Mouse (Mus musculus): ENCODE data around the gene Cript. TPM values are rescaled to one million over a fixed set of nuclear protein-coding genes. Genes with fewer than 3 reads are reported as not detected.

Cript gene
- 13.5 and 24.7 TPM in 2 replicates for polyA plus RNA-seq (2012; rRNA removed; ENCODE audit: low replicate concordance)

GRCm38 (mm10) chr17:87025269-87025949 lies at the start of gene Cript, which contains the start of gene Pigf:
Cript (plus strand) TSS chr17:87025550.
Pigf (minus strand) TSS chr17:87025406.

Other genes starting within 250 kb of the Cript start
- gene Tmem247, start 108.2 kb upstream of the Cript start, polyA plus RNA-seq (2012; rRNA removed; ENCODE audit: low replicate concordance): not detected in 2 replicates
- not detected in 2 replicates for gene Atp6v1e2, start 77.7 kb upstream of the Cript start, polyA plus RNA-seq (2012; rRNA removed; ENCODE audit: low replicate concordance)
- gene Rhoq, start 62.5 kb upstream of the Cript start, polyA plus RNA-seq (2012; rRNA removed; ENCODE audit: low replicate concordance): 70.9 and 91.1 TPM in 2 replicates
- gene Pigf, start 144 bp upstream of the Cript start, polyA plus RNA-seq (2012; rRNA removed; ENCODE audit: low replicate concordance): 4.5 and 6.3 TPM in 2 replicates
- 11.9 and 22.8 TPM in 2 replicates for gene Socs5, start 82.1 kb downstream of the Cript start, polyA plus RNA-seq (2012; rRNA removed; ENCODE audit: low replicate concordance)
- 119 and 195 TPM in 2 replicates for gene Mcfd2, start 240.4 kb downstream of the Cript start, polyA plus RNA-seq (2012; rRNA removed; ENCODE audit: low replicate concordance)